Mouse (Mus musculus): ENCODE results near the gene Acap1.

GRCm38 (mm10) chr11:69938401-69938979 lies 43.2 kb upstream of the Acap1 start:
- TF ChIP-seq POLR2A (IDR thresholded peaks at IDR 0.05; ENCODE audit: low read depth, low read length) = no peak
- no peak for TF ChIP-seq CTCF (IDR thresholded peaks at IDR 0.05; ENCODE audit: extremely low read depth, insufficient read length, insufficient replicate concordance, low read depth, low read length)
